Mouse (Mus musculus) gastrocnemius, postnatal 14 days (tissue): ENCODE results near the gene Sptb. TPM values are rescaled to one million over a fixed set of nuclear protein-coding genes. Genes with fewer than 3 reads are reported as not detected.

ENCODE experiments used
- DNase-seq: peaks from one replicate; pipeline ENCODE4 v3.0.0; 2021; ENCODE audit warnings: mixed read lengths
- intact Hi-C: fragments of 180-260 bp; cut with DNase I; formaldehyde crosslinking; loops from one replicate; pipeline ENCODE4 v1.15.1; 2025; ENCODE audit warnings: low total_unique reads
- total RNA-seq, 2 experiments: library from RNA; stranded (reverse); gene quantifications; 2 replicates each; pipeline ENCODE4 v1.2.3; 2021

The Sptb gene
- total RNA-seq, 2 experiments from 2014 or later, result 88.9 to 93.1 TPM

- DNase-seq, result no peak
- intact Hi-C loops, result no loop called here
These were observed 33.3 kb downstream of the Sptb start for GRCm38 (mm10) chr12:76677068-76677467.

GRCm38 (mm10) chr12:76676477-76676876 lies 33.9 kb downstream of the Sptb start:
- DNase-seq, result no peak
- intact Hi-C loops, result no loop called here

GRCm38 (mm10) chr12:76675364-76675763 lies 35.0 kb downstream of the Sptb start:
- DNase-seq, result no peak
- intact Hi-C loops, result no loop called here

- intact Hi-C loops, result no loop called here
- DNase-seq, result no peak
These were observed 36.5 kb downstream of the Sptb start for GRCm38 (mm10) chr12:76673794-76674222.

- intact Hi-C loops, result no loop called here
- DNase-seq, result no peak
These were observed 38.3 kb downstream of the Sptb start for GRCm38 (mm10) chr12:76672008-76672407.

- intact Hi-C loops, result no loop called here
- DNase-seq, result no peak
These were observed 39.7 kb downstream of the Sptb start for GRCm38 (mm10) chr12:76670533-76671086.

GRCm38 (mm10) chr12:76669956-76670530 lies 40.3 kb downstream of the Sptb start:
- no peak for DNase-seq
- intact Hi-C loops, result no loop called here

GRCm38 (mm10) chr12:76668654-76669419 lies 41.5 kb downstream of the Sptb start:
- DNase-seq, result no peak
- intact Hi-C loops, result no loop called here

GRCm38 (mm10) chr12:76651788-76652345 lies 58.5 kb downstream of the Sptb start:
- intact Hi-C loops, result no loop called here
- DNase-seq, result no peak

- peak; percentile 74 for DNase-seq
- intact Hi-C loops, result loop anchor here (5.0 kb wide), 1 partner anchor 72 kb away; no protein-coding TSS in a partner anchor
These were observed 60.3 kb downstream of the Sptb start for GRCm38 (mm10) chr12:76649708-76650687.

- intact Hi-C loops, result loop anchor here (5.0 kb wide), 1 partner anchor 77 kb away; no protein-coding TSS in a partner anchor
- no peak for DNase-seq
These were observed 64.9 kb downstream of the Sptb start for GRCm38 (mm10) chr12:76645222-76646110.

- no peak for DNase-seq
- intact Hi-C loops, result no loop called here
These were observed 66.7 kb downstream of the Sptb start for GRCm38 (mm10) chr12:76643679-76644078.

- DNase-seq, result no peak
- intact Hi-C loops, result no loop called here
These were observed 67.7 kb downstream of the Sptb start for GRCm38 (mm10) chr12:76642616-76643015.

GRCm38 (mm10) chr12:76640620-76641019 lies 69.7 kb downstream of the Sptb start:
- DNase-seq, result peak; percentile 37
- intact Hi-C loops, result no loop called here

GRCm38 (mm10) chr12:76634899-76635693 lies 75.3 kb downstream of the Sptb start:
- DNase-seq, result peak; percentile 59
- intact Hi-C loops, result no loop called here

- intact Hi-C loops, result no loop called here
- DNase-seq, result no peak
These were observed 87.0 kb downstream of the Sptb start for GRCm38 (mm10) chr12:76623374-76623773.

- DNase-seq, result no peak
- intact Hi-C loops, result no loop called here
These were observed 90.5 kb downstream of the Sptb start for GRCm38 (mm10) chr12:76619847-76620246.

GRCm38 (mm10) chr12:76618175-76618574 lies 92.2 kb downstream of the Sptb start:
- intact Hi-C loops, result no loop called here
- no peak for DNase-seq
